29 mouse cellular contexts compared by ENCODE assay signal in the genomic region with DNA sequence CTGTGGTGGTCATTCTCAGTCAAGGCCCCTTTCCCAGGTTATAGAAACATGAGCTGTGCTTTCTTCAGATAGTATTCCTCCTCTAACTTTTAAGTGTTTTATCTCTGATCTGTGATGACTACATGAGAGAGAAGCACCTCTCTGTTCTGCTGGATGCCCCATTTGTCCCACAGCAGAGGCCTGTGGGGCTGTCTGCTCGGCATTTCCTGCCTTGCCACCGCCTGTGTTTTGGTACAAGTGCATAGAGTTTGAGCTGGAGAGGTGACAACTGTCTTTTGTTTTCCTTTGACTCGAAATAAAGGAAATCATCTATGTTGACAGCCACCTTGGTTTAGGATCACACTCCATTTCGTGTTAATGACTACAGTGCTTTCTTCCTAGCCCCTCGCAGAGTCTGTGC. TPM values are rescaled to one million over a fixed set of nuclear protein-coding genes. Genes with fewer than 3 reads are reported as not detected.
DNase-seq lines count a peak whose midpoint lies in the region; ATAC-seq and TF ChIP-seq lines count a peak whose summit lies in the region.
"Had no signal": no experiment of that assay in that cellular context is flagged by ENCODE, and none has a peak within 500 bp of the region (broad histone marks: within the 10 kb centered on the region; RNA-seq: fewer than 3 reads in every experiment).

No protein-coding gene starts in this region.

- peaks cover 44% of the 10 kb centered on the region for H3K36me3 ChIP-seq in spleen, adult 2 months (ENCODE audit: control insufficient read depth, insufficient read depth, low read length)
- peaks cover 80% of the 10 kb centered on the region for H3K36me3 ChIP-seq in forebrain, embryonic 13.5 days (ENCODE audit: poor library complexity, severe bottlenecking)

- H3K27me3 ChIP-seq in spleen, adult 2 months (ENCODE audit: control insufficient read depth, insufficient read depth, low read length): no peaks in the 10 kb centered on the region
- no peaks in the 10 kb centered on the region for H3K27me3 ChIP-seq in forebrain, embryonic 13.5 days
- H3K27me3 ChIP-seq: CH12.LX; embryonic facial prominence, embryonic 12.5 days; embryonic facial prominence, embryonic 15.5 days; heart, embryonic 13.5 days; hindbrain, embryonic 15.5 days; intestine, embryonic 15.5 days; Patski had no signal

- H3K9ac ChIP-seq in forebrain, embryonic 13.5 days: no peak overlapping the region
- H3K9ac ChIP-seq: embryonic facial prominence, embryonic 12.5 days; embryonic facial prominence, embryonic 15.5 days; heart, embryonic 13.5 days; hindbrain, embryonic 15.5 days; intestine, embryonic 15.5 days had no signal

- no peak for TF ChIP-seq POLR2A in spleen, adult 2 months (IDR thresholded peaks at IDR 0.05; ENCODE audit: low read depth, low read length)

- no peaks in the 10 kb centered on the region for H3K4me1 ChIP-seq in spleen, adult 2 months (ENCODE audit: control insufficient read depth, insufficient read depth, insufficient read length)
- H3K4me1 ChIP-seq in forebrain, embryonic 13.5 days: peaks cover 5% of the 10 kb centered on the region; the same call in 1 of the 2 replicates
- H3K4me1 ChIP-seq: embryonic facial prominence, embryonic 12.5 days; embryonic facial prominence, embryonic 15.5 days; heart, embryonic 10.5 days; heart, embryonic 13.5 days; intestine, embryonic 15.5 days had no signal

- no peaks in the 10 kb centered on the region for H3K9me3 ChIP-seq in forebrain, embryonic 13.5 days (replicated peaks)
- H3K9me3 ChIP-seq: embryonic facial prominence, embryonic 12.5 days; embryonic facial prominence, embryonic 15.5 days; G1E; heart, embryonic 10.5 days; heart, embryonic 13.5 days; hindbrain, embryonic 15.5 days; intestine, embryonic 15.5 days had no signal

- ATAC-seq in forebrain, embryonic 13.5 days: no peak
- ATAC-seq: forebrain, embryonic 16.5 days; intestine, embryonic 15.5 days; Patski had no signal

- peak overlapping the region; percentile 40 for H3K27ac ChIP-seq in spleen, adult 2 months (ENCODE audit: insufficient read depth, low read length)
- no peak overlapping the region for H3K27ac ChIP-seq in forebrain, embryonic 13.5 days
- H3K27ac ChIP-seq: embryonic facial prominence, embryonic 12.5 days; embryonic facial prominence, embryonic 15.5 days; heart, adult 2 months; heart, embryonic 10.5 days; heart, embryonic 13.5 days; hindbrain, embryonic 15.5 days; intestine, embryonic 15.5 days had no signal

- WGBS in spleen, adult 2 months: 76% methylated on average over 5 of the region's 5 CpGs
- WGBS in forebrain, embryonic 13.5 days: 72% methylated on average over 5 of the region's 5 CpGs

- no peak overlapping the region for H3K4me2 ChIP-seq in forebrain, embryonic 13.5 days
- H3K4me2 ChIP-seq: embryonic facial prominence, embryonic 12.5 days; embryonic facial prominence, embryonic 15.5 days; heart, embryonic 13.5 days; hindbrain, embryonic 15.5 days; intestine, embryonic 15.5 days had no signal

- no peak for TF ChIP-seq CTCF in spleen, adult 2 months (IDR thresholded peaks at IDR 0.05; ENCODE audit: extremely low read depth, insufficient read depth, insufficient read length, insufficient replicate concordance)

- no peak for DNase-seq in spleen, adult 2 months (ENCODE audit: low read depth in 1 of 2, low spot score in 2 of 2)
- no peak for DNase-seq in spleen, postnatal 10 days (ENCODE audit: low spot score in 2 of 2)
- peak; percentile 53 for DNase-seq in naive thymus-derived CD4-positive, alpha-beta T cell, adult 2 months (ENCODE audit: low read depth)
- peak; percentile 46 for DNase-seq in thymus, postnatal 25 days
- no peak for DNase-seq in adrenal gland, adult 2 months
- DNase-seq: adrenal gland, postnatal 14 days; B cell, adult 2 months; cerebellum, adult 11 months; cerebellum, adult 2 months; cerebellum, adult 9-11 months; cerebellum, postnatal 25 days; gastrocnemius, postnatal 10 days; gastrocnemius, postnatal 36 days; heart, adult 2 months; heart, postnatal 14 days; heart, postnatal 4 days had no signal

- no peak overlapping the region for H3K4me3 ChIP-seq in spleen, adult 2 months (ENCODE audit: extremely low read depth, insufficient read depth, insufficient read length)
- H3K4me3 ChIP-seq in forebrain, embryonic 13.5 days: no peak overlapping the region
- H3K4me3 ChIP-seq: embryonic facial prominence, embryonic 12.5 days; embryonic facial prominence, embryonic 15.5 days; heart, adult 2 months; heart, embryonic 10.5 days; heart, embryonic 13.5 days; hindbrain, embryonic 15.5 days; intestine, embryonic 15.5 days had no signal

RNA-seq across cellular contexts. Expression of gene Ston1, which starts 22.7 kb away (rescaled TPM):
- 7.4 and 9.3 TPM in 2 replicates for polyA plus RNA-seq in spleen, adult 2 months (2012; rRNA removed)
- 2.4 and 3.2 TPM in 2 replicates for polyA plus RNA-seq in forebrain, embryonic 13.5 days (2015; fragmentation: Nextera tagmentation; extraction: Ambion mirVana)
- 10 to 100 TPM; 39.0 to 46.7 TPM for total RNA-seq in adrenal gland, adult 2 months (2021)
- polyA plus RNA-seq in adrenal gland, adult 2 months (2012; rRNA removed): 7.8 and 13.6 TPM in 2 replicates
- total RNA-seq: common myeloid progenitor, adult 5-6 weeks; granulocyte monocyte progenitor cell, adult 5-6 weeks had no signal

RNA-seq across cellular contexts. Expression of gene Ppp1r21, which starts 44.9 kb away (rescaled TPM):
- polyA plus RNA-seq in spleen, adult 2 months (2012; rRNA removed): 27.4 and 28.5 TPM in 2 replicates
- polyA plus RNA-seq in forebrain, embryonic 13.5 days (2015; fragmentation: Nextera tagmentation; extraction: Ambion mirVana): 22.4 and 24.7 TPM in 2 replicates
- 10 to 100 TPM; 42.1 to 46.9 TPM for total RNA-seq in adrenal gland, adult 2 months (2021)
- 11.7 and 11.9 TPM in 2 replicates for polyA plus RNA-seq in adrenal gland, adult 2 months (2012; rRNA removed)

Comparison
In these comparisons a context has a peak if more than half of its experiments do, and no peak if none do; other contexts are left out.
1. DNase-seq: peak in naive thymus-derived CD4-positive, alpha-beta T cell, adult 2 months (single experiment) and thymus, postnatal 25 days (single experiment); none in spleen, adult 2 months (0 of 2), spleen, postnatal 10 days (0 of 2) and adrenal gland, adult 2 months (single experiment).